Mouse (Mus musculus) right cerebral cortex, postnatal 4 days (tissue): ENCODE data around the gene Hipk1.

ENCODE experiments used
- DNase-seq: peaks from one replicate; pipeline ENCODE4 v3.0.0-alpha.2; 2022

Gene Hipk1

DNA sequence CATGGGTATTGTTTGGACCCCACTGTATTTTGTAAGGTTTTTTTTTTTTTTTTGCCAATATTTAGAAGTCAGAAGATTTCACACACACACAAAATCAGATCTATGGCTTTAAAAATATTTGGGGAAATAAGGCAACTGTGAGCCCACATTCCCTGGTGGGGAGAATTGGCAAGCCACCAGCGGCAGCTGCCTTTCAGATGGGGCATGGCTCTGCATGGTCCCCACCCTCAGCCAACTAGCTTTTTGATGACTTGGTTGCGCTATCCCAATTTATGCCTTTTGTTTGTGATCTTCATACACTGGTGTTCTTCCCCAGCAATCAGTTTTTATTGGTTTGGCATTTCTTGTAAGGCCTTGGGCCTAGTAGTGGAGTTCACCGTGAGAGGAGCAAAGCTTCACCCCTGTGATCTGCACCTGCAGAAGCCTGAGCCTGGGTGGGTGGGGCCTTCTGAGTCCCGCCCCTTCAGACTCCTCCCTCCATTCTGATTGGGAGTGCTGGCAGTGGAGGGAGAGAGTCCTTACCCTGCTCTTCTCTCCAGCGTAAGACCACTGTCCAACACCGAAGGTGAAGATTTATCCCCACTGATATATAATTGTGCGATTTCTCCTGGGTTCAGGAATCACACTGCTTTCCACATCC is 77.0 kb downstream of the Hipk1 start:
- DNase-seq = no peak

DNA sequence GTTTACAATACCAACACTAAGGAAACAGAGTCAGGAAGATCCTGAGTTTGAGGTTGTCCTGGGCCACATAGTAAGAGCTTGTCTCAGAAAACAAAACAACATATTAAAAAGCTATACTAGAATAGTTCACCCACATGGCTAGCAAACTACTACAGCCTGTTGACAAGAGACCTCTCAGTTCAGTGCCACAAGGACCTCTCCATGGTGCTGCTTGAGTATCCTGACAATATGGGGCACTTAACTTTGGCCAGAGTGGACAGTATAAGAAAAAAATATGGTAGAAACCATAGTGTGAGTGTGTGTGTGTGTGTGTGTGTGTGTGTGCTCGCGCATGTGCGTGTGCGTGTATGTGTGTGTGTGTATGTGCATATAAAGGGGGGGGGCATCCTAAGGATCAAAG is 79.2 kb downstream of the Hipk1 start:
- DNase-seq = no peak

DNA sequence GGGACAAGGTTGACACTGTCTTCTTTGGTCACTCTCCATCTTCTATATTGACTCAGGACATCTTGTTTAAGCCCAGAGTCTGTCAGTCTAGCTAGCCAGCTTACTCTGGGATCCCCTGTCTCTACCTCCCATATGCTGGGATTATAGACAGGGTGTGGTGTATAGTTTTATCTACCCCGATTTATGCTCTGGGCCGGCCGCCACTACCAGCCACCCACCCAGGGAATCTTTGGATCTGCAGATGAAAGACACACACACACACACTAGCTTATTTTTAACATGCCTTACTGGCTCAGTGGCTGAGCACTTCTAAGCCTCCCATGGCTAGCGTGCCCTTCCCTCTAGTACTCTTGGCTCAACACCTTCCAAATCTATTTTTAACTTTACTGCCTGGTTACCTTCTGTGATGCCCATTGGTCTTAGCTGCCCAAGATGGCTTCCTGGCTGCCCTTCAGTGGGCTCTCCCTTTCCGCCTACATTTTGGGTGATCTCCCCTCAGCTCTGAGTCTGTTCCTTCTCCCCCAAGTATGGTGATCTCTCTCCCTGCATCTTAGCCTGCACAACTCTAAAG is 81.8 kb downstream of the Hipk1 start:
- no peak for DNase-seq

DNA sequence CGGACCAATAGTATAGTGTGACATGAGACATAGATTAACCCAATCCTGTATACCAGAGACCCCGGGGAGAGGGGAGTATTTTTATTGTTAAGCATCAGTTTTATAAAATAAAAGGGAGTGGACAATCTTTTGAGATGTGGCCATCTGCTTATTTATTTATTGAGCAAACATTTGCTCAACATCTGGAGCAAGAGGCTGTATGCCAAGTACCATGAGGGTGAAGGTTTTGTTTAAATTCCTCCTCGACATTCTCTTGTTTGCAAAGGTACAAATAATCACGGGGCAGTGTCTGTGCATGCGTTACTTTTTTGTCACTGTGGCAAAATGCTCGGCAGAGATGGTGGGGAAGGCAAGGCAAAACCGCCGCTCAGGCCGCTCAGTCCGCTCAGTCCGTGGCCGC is 85.9 kb downstream of the Hipk1 start:
- DNase-seq = no peak

DNA sequence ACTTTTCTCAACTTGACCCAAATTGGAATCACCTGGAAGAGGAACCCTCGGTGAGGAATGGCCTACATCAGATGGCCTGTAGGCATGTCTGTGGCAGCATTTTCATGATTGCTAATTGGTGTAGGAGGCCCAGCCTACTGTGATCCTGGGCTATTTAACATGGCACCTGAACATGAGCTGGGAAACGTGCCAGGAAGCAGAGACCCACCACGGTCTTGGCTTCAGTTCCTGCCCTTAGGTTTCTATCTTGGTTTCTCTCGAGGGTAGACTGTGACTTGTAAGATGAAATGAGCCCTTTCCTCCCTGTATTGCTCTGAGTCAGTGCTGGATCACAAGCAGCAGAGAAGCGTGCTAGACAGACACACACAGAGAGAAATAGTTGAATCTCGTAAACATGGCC is 86.7 kb downstream of the Hipk1 start:
- DNase-seq = no peak

DNA sequence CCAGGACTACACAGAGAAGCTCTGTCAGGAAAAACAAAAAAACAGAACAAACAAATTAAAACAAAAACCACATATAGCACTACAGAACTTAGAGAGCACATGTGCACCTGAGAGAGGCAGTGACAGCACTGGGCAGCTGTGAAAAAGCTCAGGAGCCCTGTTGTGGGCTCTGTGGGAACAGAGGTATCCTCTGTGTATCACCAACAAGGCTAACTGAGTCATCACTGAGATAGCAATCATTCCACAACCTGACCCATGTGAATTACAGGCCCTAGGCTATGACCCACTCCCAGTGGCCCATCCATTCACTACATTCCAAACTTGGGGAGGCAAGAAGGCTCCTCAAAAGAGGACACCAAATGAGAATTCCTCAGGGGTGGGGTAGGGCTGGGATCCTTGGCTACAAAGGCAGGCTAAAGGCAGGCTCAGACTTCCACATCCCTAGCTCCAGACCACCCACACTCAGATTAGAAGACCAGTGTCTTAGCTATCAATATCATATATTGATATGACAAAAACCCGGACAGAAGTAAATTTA is 94.9 kb downstream of the Hipk1 start:
- no peak for DNase-seq

DNA sequence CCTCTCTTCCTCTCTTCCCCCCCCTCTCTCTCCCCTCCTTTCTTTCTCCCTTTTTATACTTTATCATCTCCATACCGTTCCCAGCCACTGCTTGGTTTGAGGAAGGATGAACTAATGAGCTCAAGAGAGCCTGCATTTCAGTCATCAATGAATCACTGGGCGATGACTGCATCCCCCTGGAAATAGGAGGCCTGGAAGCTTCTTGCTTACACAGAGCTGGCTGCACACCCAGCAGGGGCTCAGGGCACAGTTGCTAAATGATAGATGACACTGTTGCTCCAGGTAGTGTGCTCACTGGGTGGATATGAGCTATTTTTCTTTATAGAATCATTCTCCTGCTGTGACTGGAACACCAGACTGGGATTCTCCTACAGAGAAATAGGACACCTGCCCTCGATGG is 95.8 kb downstream of the Hipk1 start:
- DNase-seq = no peak

DNA sequence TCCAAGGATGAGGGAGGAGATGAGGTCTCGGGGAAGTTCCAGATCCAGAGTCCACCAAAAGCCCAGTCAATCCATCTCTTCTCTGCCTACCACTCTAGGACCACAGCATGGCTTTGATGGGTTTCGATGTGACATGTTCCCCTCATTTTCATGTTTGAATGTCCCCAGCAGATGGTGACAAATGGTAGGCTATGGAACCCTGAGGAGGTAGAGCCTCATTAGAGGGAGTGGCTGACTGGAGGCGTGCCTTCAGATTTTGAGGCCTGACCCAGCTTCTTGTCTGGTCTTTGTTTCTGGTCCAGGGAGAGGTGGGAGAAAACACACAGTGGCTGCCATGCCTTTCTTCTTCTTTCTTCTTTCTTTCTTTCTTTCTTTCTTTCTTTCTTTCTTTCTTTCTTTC is 100.9 kb downstream of the Hipk1 start:
- DNase-seq = no peak
